Mouse (Mus musculus): ENCODE data around the gene Mutyh. TPM values are rescaled to one million over a fixed set of nuclear protein-coding genes. Genes with fewer than 3 reads are reported as not detected.

Mutyh gene
- polyA plus RNA-seq, 1 experiment from 2014 or later, result 21.2 TPM

- WGBS, result 45% methylated on average over 2 of the region's 2 CpGs
- Histone ChIP-seq H3K36me3 (ENCODE audit: control insufficient read depth, insufficient read depth, low read length) (no peaks in the 10 kb centered on the region), H3K4me2 (ENCODE audit: low read depth, severe bottlenecking) (no peak overlapping the region), H3K27me3 (ENCODE audit: control insufficient read depth, insufficient read depth, low read length) (no peaks in the 10 kb centered on the region), H3K9ac (ENCODE audit: low read length) (no peak overlapping the region), H3K4me1 (ENCODE audit: control insufficient read depth, insufficient read depth, low read length) (no peaks in the 10 kb centered on the region), H3K4me3 (ENCODE audit: low read depth, low read length) (no peak overlapping the region), H3K9me3 (ENCODE audit: control insufficient read depth, low read length) (no peaks in the 10 kb centered on the region), H3K27ac (replicated peaks; ENCODE audit: low read depth, low read length) (no peak overlapping the region)
- no peak for DNase-seq (ENCODE audit: low spot score)
- no peak for ATAC-seq (ENCODE audit: insufficient number of reproducible peaks, low FRiP score, low TSS enrichment, low read depth)
Observed at GRCm38 (mm10) chr4:116781366-116781765, 26.2 kb upstream of the Mutyh start.

- H3K4me2 ChIP-seq (ENCODE audit: low read depth, severe bottlenecking), result no peak overlapping the region
- no peak for DNase-seq (ENCODE audit: low spot score)
Observed at GRCm38 (mm10) chr4:116782171-116782570, 25.4 kb upstream of the Mutyh start.

GRCm38 (mm10) chr4:116786587-116786986 is 20.9 kb upstream of the Mutyh start:
- Histone ChIP-seq H3K27me3 (ENCODE audit: control insufficient read depth, insufficient read depth, low read length) (no peaks in the 10 kb centered on the region), H3K4me1 (ENCODE audit: control insufficient read depth, insufficient read depth, low read length) (no peaks in the 10 kb centered on the region), H3K4me3 (ENCODE audit: low read depth, low read length) (no peak overlapping the region), H3K4me2 (ENCODE audit: low read depth, severe bottlenecking) (no peak overlapping the region), H3K9ac (ENCODE audit: low read length) (no peak overlapping the region), H3K36me3 (ENCODE audit: control insufficient read depth, insufficient read depth, low read length) (no peaks in the 10 kb centered on the region), H3K27ac (replicated peaks; ENCODE audit: low read depth, low read length) (no peak overlapping the region), H3K9me3 (ENCODE audit: control insufficient read depth, low read length) (no peaks in the 10 kb centered on the region)
- WGBS, result 97% methylated on average over 1 of the region's 1 CpGs
- DNase-seq (ENCODE audit: low spot score) (no peak), ATAC-seq (ENCODE audit: insufficient number of reproducible peaks, low FRiP score, low TSS enrichment, low read depth) (no peak)

More at GRCm38 (mm10) chr4:116782171-116782570, 25.4 kb upstream of the Mutyh start:
- ATAC-seq (ENCODE audit: insufficient number of reproducible peaks, low FRiP score, low TSS enrichment, low read depth), result no peak
- H3K36me3 ChIP-seq (ENCODE audit: control insufficient read depth, insufficient read depth, low read length), result no peaks in the 10 kb centered on the region
- H3K4me1 ChIP-seq (ENCODE audit: control insufficient read depth, insufficient read depth, low read length), result no peaks in the 10 kb centered on the region
- H3K9ac ChIP-seq (ENCODE audit: low read length), result no peak overlapping the region
- no peaks in the 10 kb centered on the region for H3K27me3 ChIP-seq (ENCODE audit: control insufficient read depth, insufficient read depth, low read length)
- 30% methylated on average over 8 of the region's 8 CpGs for WGBS
- H3K9me3 ChIP-seq (ENCODE audit: control insufficient read depth, low read length), result no peaks in the 10 kb centered on the region
- H3K4me3 ChIP-seq (ENCODE audit: low read depth, low read length), result no peak overlapping the region
- H3K27ac ChIP-seq (replicated peaks; ENCODE audit: low read depth, low read length), result no peak overlapping the region

- WGBS, result 45% methylated on average over 7 of the region's 7 CpGs
- no peak overlapping the region for H3K9ac ChIP-seq (ENCODE audit: low read length)
- no peaks in the 10 kb centered on the region for H3K27me3 ChIP-seq (ENCODE audit: control insufficient read depth, insufficient read depth, low read length)
- DNase-seq (ENCODE audit: low spot score) (no peak), ATAC-seq (ENCODE audit: insufficient number of reproducible peaks, low FRiP score, low TSS enrichment, low read depth) (no peak)
- no peak overlapping the region for H3K4me3 ChIP-seq (ENCODE audit: low read depth, low read length)
- no peaks in the 10 kb centered on the region for H3K36me3 ChIP-seq (ENCODE audit: control insufficient read depth, insufficient read depth, low read length)
- H3K4me1 ChIP-seq (ENCODE audit: control insufficient read depth, insufficient read depth, low read length), result no peaks in the 10 kb centered on the region
- H3K4me2 ChIP-seq (ENCODE audit: low read depth, severe bottlenecking), result no peak overlapping the region
- no peaks in the 10 kb centered on the region for H3K9me3 ChIP-seq (ENCODE audit: control insufficient read depth, low read length)
- no peak overlapping the region for H3K27ac ChIP-seq (replicated peaks; ENCODE audit: low read depth, low read length)
Observed at GRCm38 (mm10) chr4:116787985-116788760, 19.4 kb upstream of the Mutyh start.

- H3K27ac ChIP-seq (replicated peaks; ENCODE audit: low read depth, low read length), result no peak overlapping the region
- H3K27me3 ChIP-seq (ENCODE audit: control insufficient read depth, insufficient read depth, low read length), result no peaks in the 10 kb centered on the region
- DNase-seq (ENCODE audit: low spot score) (peak; percentile 87), ATAC-seq (ENCODE audit: insufficient number of reproducible peaks, low FRiP score, low TSS enrichment, low read depth) (no peak)
- no peak overlapping the region for H3K4me2 ChIP-seq (ENCODE audit: low read depth, severe bottlenecking)
- H3K9ac ChIP-seq (ENCODE audit: low read length), result no peak overlapping the region
- H3K4me3 ChIP-seq (ENCODE audit: low read depth, low read length), result no peak overlapping the region
- no peaks in the 10 kb centered on the region for H3K4me1 ChIP-seq (ENCODE audit: control insufficient read depth, insufficient read depth, low read length)
- H3K9me3 ChIP-seq (ENCODE audit: control insufficient read depth, low read length), result no peaks in the 10 kb centered on the region
- 3% methylated on average over 3 of the region's 3 CpGs for WGBS
- H3K36me3 ChIP-seq (ENCODE audit: control insufficient read depth, insufficient read depth, low read length), result no peaks in the 10 kb centered on the region
Observed at GRCm38 (mm10) chr4:116788956-116789355, 18.6 kb upstream of the Mutyh start.

GRCm38 (mm10) chr4:116792453-116792852 is 15.1 kb upstream of the Mutyh start:
- 84% methylated on average over 8 of the region's 8 CpGs for WGBS
- H3K9me3 ChIP-seq (ENCODE audit: control insufficient read depth, low read length), result no peaks in the 10 kb centered on the region
- no peak for DNase-seq (ENCODE audit: low spot score)
- H3K27ac ChIP-seq (replicated peaks; ENCODE audit: low read depth, low read length), result no peak overlapping the region
- H3K4me3 ChIP-seq (ENCODE audit: low read depth, low read length), result no peak overlapping the region
- H3K9ac ChIP-seq (ENCODE audit: low read length), result no peak overlapping the region
- H3K4me2 ChIP-seq (ENCODE audit: low read depth, severe bottlenecking), result no peak overlapping the region
- no peak for ATAC-seq (ENCODE audit: insufficient number of reproducible peaks, low FRiP score, low TSS enrichment, low read depth)
- H3K4me1 ChIP-seq (ENCODE audit: control insufficient read depth, insufficient read depth, low read length), result no peaks in the 10 kb centered on the region
- no peaks in the 10 kb centered on the region for H3K27me3 ChIP-seq (ENCODE audit: control insufficient read depth, insufficient read depth, low read length)
- H3K36me3 ChIP-seq (ENCODE audit: control insufficient read depth, insufficient read depth, low read length), result no peaks in the 10 kb centered on the region

GRCm38 (mm10) chr4:116794273-116794672 is 13.2 kb upstream of the Mutyh start:
- Histone ChIP-seq H3K9me3 (ENCODE audit: control insufficient read depth, low read length) (no peaks in the 10 kb centered on the region), H3K4me3 (ENCODE audit: low read depth, low read length) (no peak overlapping the region), H3K4me1 (ENCODE audit: control insufficient read depth, insufficient read depth, low read length) (no peaks in the 10 kb centered on the region), H3K27ac (replicated peaks; ENCODE audit: low read depth, low read length) (no peak overlapping the region), H3K4me2 (ENCODE audit: low read depth, severe bottlenecking) (no peak overlapping the region), H3K9ac (ENCODE audit: low read length) (no peak overlapping the region), H3K27me3 (ENCODE audit: control insufficient read depth, insufficient read depth, low read length) (no peaks in the 10 kb centered on the region), H3K36me3 (ENCODE audit: control insufficient read depth, insufficient read depth, low read length) (no peaks in the 10 kb centered on the region)
- WGBS, result 84% methylated on average over 2 of the region's 2 CpGs
- DNase-seq (ENCODE audit: low spot score) (no peak), ATAC-seq (ENCODE audit: insufficient number of reproducible peaks, low FRiP score, low TSS enrichment, low read depth) (no peak)

GRCm38 (mm10) chr4:116796442-116797110 is 10.9 kb upstream of the Mutyh start:
- Histone ChIP-seq H3K4me3 (ENCODE audit: low read depth, low read length) (no peak overlapping the region), H3K4me2 (ENCODE audit: low read depth, severe bottlenecking) (no peak overlapping the region), H3K4me1 (ENCODE audit: control insufficient read depth, insufficient read depth, low read length) (no peaks in the 10 kb centered on the region), H3K9ac (ENCODE audit: low read length) (no peak overlapping the region), H3K27ac (replicated peaks; ENCODE audit: low read depth, low read length) (no peak overlapping the region), H3K9me3 (ENCODE audit: control insufficient read depth, low read length) (no peaks in the 10 kb centered on the region), H3K27me3 (ENCODE audit: control insufficient read depth, insufficient read depth, low read length) (no peaks in the 10 kb centered on the region), H3K36me3 (ENCODE audit: control insufficient read depth, insufficient read depth, low read length) (no peaks in the 10 kb centered on the region)
- no peak for ATAC-seq (ENCODE audit: insufficient number of reproducible peaks, low FRiP score, low TSS enrichment, low read depth)
- no peak for DNase-seq (ENCODE audit: low spot score)
- 86% methylated on average over 1 of the region's 1 CpGs for WGBS
